Mouse (Mus musculus) spleen, adult 12 weeks (tissue): ENCODE results near the gene Otogl.

Source experiments
- DNase-seq: peaks from one replicate; pipeline ENCODE4 v3.0.0; 2022; ENCODE audit warnings: low spot score

The Otogl gene

GRCm38 (mm10) chr10:107912084-107912573 is at the start of gene Otogl:
Otogl (minus strand) TSS chr10:107912134.
- no peak for DNase-seq

- DNase-seq: no peak
Measured at GRCm38 (mm10) chr10:107956588-107956987, 44.7 kb upstream of the Otogl start.

GRCm38 (mm10) chr10:107954444-107954843 is 42.5 kb upstream of the Otogl start:
- no peak for DNase-seq

- no peak for DNase-seq
Measured at GRCm38 (mm10) chr10:107951596-107951995, 39.7 kb upstream of the Otogl start.

GRCm38 (mm10) chr10:107949945-107950344 is 38.0 kb upstream of the Otogl start:
- no peak for DNase-seq

- no peak for DNase-seq
Measured at GRCm38 (mm10) chr10:107948647-107949046, 36.7 kb upstream of the Otogl start.

GRCm38 (mm10) chr10:107948038-107948437 is 36.1 kb upstream of the Otogl start:
- DNase-seq: no peak

GRCm38 (mm10) chr10:107946348-107946747 is 34.4 kb upstream of the Otogl start:
- no peak for DNase-seq

GRCm38 (mm10) chr10:107943859-107944258 is 31.9 kb upstream of the Otogl start:
- DNase-seq: no peak

GRCm38 (mm10) chr10:107941188-107941900 is 29.4 kb upstream of the Otogl start:
- DNase-seq: no peak

GRCm38 (mm10) chr10:107940302-107940701 is 28.4 kb upstream of the Otogl start:
- DNase-seq: no peak

- no peak for DNase-seq
Measured at GRCm38 (mm10) chr10:107939821-107940220, 27.9 kb upstream of the Otogl start.

GRCm38 (mm10) chr10:107934055-107934454 is 22.1 kb upstream of the Otogl start:
- DNase-seq: no peak

- DNase-seq: no peak
Measured at GRCm38 (mm10) chr10:107933527-107933926, 21.6 kb upstream of the Otogl start.

GRCm38 (mm10) chr10:107931833-107932828 is 20.2 kb upstream of the Otogl start:
- no peak for DNase-seq

GRCm38 (mm10) chr10:107930471-107931021 is 18.6 kb upstream of the Otogl start:
- no peak for DNase-seq

- no peak for DNase-seq
Measured at GRCm38 (mm10) chr10:107925306-107925705, 13.4 kb upstream of the Otogl start.

- no peak for DNase-seq
Measured at GRCm38 (mm10) chr10:107923860-107924259, 11.9 kb upstream of the Otogl start.

GRCm38 (mm10) chr10:107922750-107923149 is 10.8 kb upstream of the Otogl start:
- DNase-seq: no peak

- DNase-seq: no peak
Measured at GRCm38 (mm10) chr10:107921549-107921948, 9.6 kb upstream of the Otogl start.

- no peak for DNase-seq
Measured at GRCm38 (mm10) chr10:107921134-107921533, 9.2 kb upstream of the Otogl start.

GRCm38 (mm10) chr10:107913013-107913412 is 1.1 kb upstream of the Otogl start:
- no peak for DNase-seq
